Mouse (Mus musculus) MEL (cell line): ENCODE measurements at regions not wholly inside any gene's neighbourhood (a gene's known extent, or its start where the extent isn't known, plus 50 kb on each side); places are given as distances from the start of the nearest gene placed in this dataset.

Source experiments
- DNase-seq: peaks from one replicate; pipeline ENCODE4 v3.0.0; 2011; ENCODE audit warnings: low read depth, low spot score
- H3K27ac ChIP-seq: 2 replicates; pipeline ENCODE4 v1.5.1; 2012; ENCODE audit warnings: low read depth, mild to moderate bottlenecking, control low read depth, low read length, moderate library complexity; ENCODE audit not compliant: control insufficient read depth
- H3K27me3 ChIP-seq, 2 experiments: fragments of 150-350 bp in 1 of 2; sonication (generic) in 1 of 2; 2 replicates each; pipeline ENCODE4 v1.6.1; 2012; ENCODE audit warnings: low read length in 2 of 2, mild to moderate bottlenecking in 2 of 2, improper control_type of control experiment in 1 of 2, moderate library complexity in 1 of 2; ENCODE audit not compliant: insufficient read depth in 2 of 2, control insufficient read depth in 1 of 2
- H3K36me3 ChIP-seq, 2 experiments: 2 replicates each; pipeline ENCODE4 v1.6.1; 2012 to 2014; ENCODE audit warnings: low read length in 2 of 2, improper control_type of control experiment in 1 of 2, inconsistent platforms in 1 of 2, mild to moderate bottlenecking in 1 of 2; ENCODE audit not compliant: insufficient read depth in 2 of 2, control insufficient read depth in 1 of 2
- H3K4me1 ChIP-seq, 2 experiments: fragments of 150-350 bp in 1 of 2; sonication (generic) in 1 of 2; 2 replicates each; pipeline ENCODE4 v1.6.1; 2012; ENCODE audit warnings: low read length in 2 of 2, improper control_type of control experiment in 1 of 2, mild to moderate bottlenecking in 1 of 2; ENCODE audit not compliant: insufficient read depth in 2 of 2, control insufficient read depth in 1 of 2
- H3K4me3 ChIP-seq, 2 experiments: fragments of 150-350 bp in 1 of 2; sonication (generic) in 1 of 2; 2 replicates each; pipeline ENCODE4 v1.5.1; 2012; ENCODE audit warnings: low read depth in 2 of 2, low read length in 2 of 2, mild to moderate bottlenecking in 2 of 2, moderate library complexity in 2 of 2, control low read depth in 1 of 2, improper control_type of control experiment in 1 of 2; ENCODE audit not compliant: control insufficient read depth in 1 of 2, insufficient read depth in 1 of 2
- H3K79me2 ChIP-seq: 2 replicates; pipeline ENCODE4 v1.6.1; 2012; ENCODE audit warnings: mild to moderate bottlenecking, low read length, moderate library complexity; ENCODE audit not compliant: control insufficient read depth, poor library complexity, insufficient read depth
- H3K9ac ChIP-seq: 2 replicates; pipeline ENCODE4 v1.6.1; 2012; ENCODE audit warnings: low read depth, mild to moderate bottlenecking, control low read depth, low read length, moderate library complexity; ENCODE audit not compliant: control insufficient read depth, poor library complexity, severe bottlenecking
- H3K9me3 ChIP-seq: fragments of 150-350 bp; sonication (generic); replicated peaks from 2 replicates; pipeline ENCODE4 v1.6.1; 2012; ENCODE audit warnings: mild to moderate bottlenecking, low read length, improper control_type of control experiment, moderate library complexity; ENCODE audit not compliant: insufficient read depth
- CHD2 ChIP-seq: IDR thresholded peaks from 2 replicates; pipeline ENCODE4 v1.6.1; 2011; ENCODE audit warnings: low read length, improper control_type of control experiment
- CTCF ChIP-seq, 3 experiments: IDR thresholded peaks in 2 of 3; conservative IDR thresholded peaks in 1 of 3; 2 replicates each; pipeline ENCODE4 v1.5.1; 2011 to 2012; ENCODE audit warnings: low read length in 3 of 3, low read depth in 2 of 3, mild to moderate bottlenecking in 2 of 3, improper control_type of control experiment in 1 of 3, inconsistent platforms in 1 of 3, mixed read lengths in 1 of 3, moderate library complexity in 1 of 3; ENCODE audit not compliant: control insufficient read depth in 1 of 3, insufficient read depth in 1 of 3, poor library complexity in 1 of 3, severe bottlenecking in 1 of 3
- ELF1 ChIP-seq: IDR thresholded peaks from 2 replicates; pipeline ENCODE4 v1.6.1; 2014; ENCODE audit warnings: low read depth, mild to moderate bottlenecking, inconsistent platforms, low read length, improper control_type of control experiment, moderate library complexity
- EP300 ChIP-seq, 2 experiments: IDR thresholded peaks; 2 replicates each; pipeline ENCODE4 v1.6.1; 2011; ENCODE audit warnings: improper control_type of control experiment in 2 of 2, low read length in 2 of 2, low read depth in 1 of 2, mild to moderate bottlenecking in 1 of 2
- ETS1 ChIP-seq: IDR thresholded peaks from 2 replicates; pipeline ENCODE4 v1.6.1; 2012; ENCODE audit warnings: low read depth, mild to moderate bottlenecking, inconsistent platforms, low read length, improper control_type of control experiment, moderate library complexity
- HCFC1 ChIP-seq: IDR thresholded peaks from 2 replicates; pipeline ENCODE4 v1.6.1; 2012; ENCODE audit warnings: low read depth, mild to moderate bottlenecking, inconsistent platforms, low read length, improper control_type of control experiment, moderate library complexity
- MAFK ChIP-seq: IDR thresholded peaks from 2 replicates; pipeline ENCODE4 v1.6.1; 2011; ENCODE audit warnings: low read depth, mild to moderate bottlenecking, low read length, improper control_type of control experiment, borderline replicate concordance
- MAX ChIP-seq: IDR thresholded peaks from 2 replicates; pipeline ENCODE4 v1.6.1; 2011; ENCODE audit warnings: low read length, improper control_type of control experiment
- MAZ ChIP-seq: IDR thresholded peaks from 2 replicates; pipeline ENCODE4 v1.6.1; 2012; ENCODE audit warnings: low read depth, mild to moderate bottlenecking, inconsistent platforms, low read length, improper control_type of control experiment
- MEF2A ChIP-seq: IDR thresholded peaks from 2 replicates; pipeline ENCODE4 v1.6.1; 2014; ENCODE audit warnings: low read depth, mild to moderate bottlenecking, inconsistent platforms, low read length, improper control_type of control experiment; ENCODE audit not compliant: poor library complexity, insufficient replicate concordance, severe bottlenecking; ENCODE audit errors: extremely low read depth
- MYB ChIP-seq: IDR thresholded peaks from 2 replicates; pipeline ENCODE4 v1.6.1; 2011; ENCODE audit warnings: mild to moderate bottlenecking, low read depth, low read length, improper control_type of control experiment
- NELFE ChIP-seq: IDR thresholded peaks from 2 replicates; pipeline ENCODE4 v1.6.1; 2011; ENCODE audit warnings: low read depth, low read length, improper control_type of control experiment
- POLR2AphosphoS2 ChIP-seq: IDR thresholded peaks from 2 replicates; pipeline ENCODE4 v1.6.1; 2011; ENCODE audit warnings: low read length, improper control_type of control experiment
- POLR2AphosphoS5 ChIP-seq: IDR thresholded peaks from 2 replicates; pipeline ENCODE4 v1.6.1; 2012; ENCODE audit warnings: low read depth, borderline replicate concordance, mild to moderate bottlenecking, inconsistent platforms, low read length, moderate library complexity, mixed read lengths
- RAD21 ChIP-seq: IDR thresholded peaks from 2 replicates; pipeline ENCODE4 v1.6.1; 2011; ENCODE audit warnings: mild to moderate bottlenecking, low read depth, low read length, improper control_type of control experiment
- TAL1 ChIP-seq: IDR thresholded peaks from 2 replicates; pipeline ENCODE4 v1.6.1; 2012; ENCODE audit warnings: mild to moderate bottlenecking, inconsistent platforms, low read length, moderate library complexity, mixed read lengths
- TCF12 ChIP-seq: IDR thresholded peaks from 2 replicates; pipeline ENCODE4 v1.6.1; 2014; ENCODE audit warnings: low read depth, mild to moderate bottlenecking, inconsistent platforms, low read length, improper control_type of control experiment, moderate library complexity
- USF1 ChIP-seq: IDR thresholded peaks from 2 replicates; pipeline ENCODE4 v1.6.1; 2014; ENCODE audit warnings: low read depth, mild to moderate bottlenecking, inconsistent platforms, low read length, improper control_type of control experiment, moderate library complexity
- USF2 ChIP-seq, 2 experiments: IDR thresholded peaks; 2 replicates each; pipeline ENCODE4 v1.6.1; 2011 to 2012; ENCODE audit warnings: improper control_type of control experiment in 2 of 2, low read length in 2 of 2, borderline replicate concordance in 1 of 2, inconsistent platforms in 1 of 2, low read depth in 1 of 2, mild to moderate bottlenecking in 1 of 2; ENCODE audit not compliant: insufficient read depth in 1 of 2
- ZC3H11A ChIP-seq: IDR thresholded peaks from 2 replicates; pipeline ENCODE4 v1.6.1; 2012; ENCODE audit warnings: low read depth, mild to moderate bottlenecking, inconsistent platforms, low read length, improper control_type of control experiment
- ZKSCAN1 ChIP-seq: IDR thresholded peaks from 2 replicates; pipeline ENCODE4 v1.6.1; 2012; ENCODE audit warnings: low read depth, mild to moderate bottlenecking, inconsistent platforms, low read length, improper control_type of control experiment, moderate library complexity
- ZMIZ1 ChIP-seq: IDR thresholded peaks from 2 replicates; pipeline ENCODE4 v1.6.1; 2012; ENCODE audit warnings: low read depth, mild to moderate bottlenecking, inconsistent platforms, low read length, improper control_type of control experiment, moderate library complexity
- ZNF384 ChIP-seq: IDR thresholded peaks from 2 replicates; pipeline ENCODE4 v1.6.1; 2012; ENCODE audit warnings: low read depth, mild to moderate bottlenecking, inconsistent platforms, low read length, improper control_type of control experiment

DNA sequence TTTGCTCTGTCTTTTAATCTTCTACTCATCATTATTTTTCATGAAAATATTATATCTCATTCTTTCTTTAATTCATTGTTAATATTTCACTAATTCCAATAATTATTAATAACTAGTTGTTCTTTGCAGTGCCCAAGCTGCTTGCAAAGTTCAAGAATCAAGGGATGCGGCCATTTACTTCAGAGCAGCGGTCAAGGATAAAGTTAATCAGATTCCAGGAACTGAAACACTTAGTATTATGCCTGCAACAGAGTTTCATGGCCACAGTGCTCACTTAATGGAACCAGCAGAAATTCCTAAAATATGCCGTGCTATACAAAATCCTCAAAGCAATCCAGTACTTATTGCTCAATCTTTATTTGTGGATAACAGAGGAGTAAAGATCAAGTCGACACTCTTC lies 1389.7 kb upstream of the 1700008P02Rik start:
- Histone ChIP-seq H3K9ac (no peak overlapping the region), H3K9me3 (no peaks in the 10 kb centered on the region), H3K36me3 (no peaks in the 10 kb centered on the region), H3K27ac (no peak overlapping the region), H3K4me3 (no peak overlapping the region), H3K27me3 (no peaks in the 10 kb centered on the region), H3K4me1 (no peaks in the 10 kb centered on the region), H3K79me2 (no peaks in the 10 kb centered on the region)
- TF ChIP-seq USF2 (IDR thresholded peaks at IDR 0.05; ENCODE audit: borderline replicate concordance in 1 of 2, insufficient read depth in 1 of 2, low read depth in 1 of 2, low read length in 2 of 2) (no peak), ZC3H11A (no peak), ETS1 (no peak), TCF12 (no peak)
- DNase-seq: no peak

DNA sequence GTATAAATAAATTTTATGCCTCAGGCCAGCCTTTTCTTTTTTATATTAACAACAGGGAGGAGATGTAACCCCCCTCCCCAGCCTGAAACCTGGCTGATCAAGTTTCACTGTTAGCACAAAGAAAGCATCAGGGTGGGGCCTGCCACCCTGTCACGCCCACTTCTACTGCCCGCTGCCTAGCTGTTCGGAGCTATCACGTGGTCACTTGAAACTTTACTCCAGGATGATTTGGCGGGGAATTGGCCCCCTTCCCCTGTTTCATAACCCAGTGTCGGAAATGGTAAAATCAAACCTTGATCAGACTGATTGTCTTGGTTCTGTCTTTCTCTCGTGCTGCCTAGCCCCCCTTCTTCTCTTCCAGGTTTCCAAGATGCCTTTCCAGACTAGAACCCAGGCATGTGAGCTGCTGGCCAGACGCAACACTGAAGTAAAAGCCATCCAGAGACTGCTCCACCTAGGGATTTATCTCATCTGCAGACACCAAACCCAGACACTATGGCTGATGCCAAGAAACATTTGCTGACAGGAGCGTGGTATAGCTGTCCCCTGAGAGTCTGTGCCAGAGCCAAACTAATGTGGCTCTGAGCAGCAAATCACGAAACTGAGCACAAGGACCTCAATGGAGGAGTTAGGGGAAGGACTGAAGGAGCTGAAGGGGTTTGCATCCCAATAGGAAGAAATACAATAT lies 1386.6 kb upstream of the 1700008P02Rik start:
- Histone ChIP-seq H3K9me3 (no peaks in the 10 kb centered on the region), H3K9ac (no peak overlapping the region), H3K79me2 (no peaks in the 10 kb centered on the region)

DNA sequence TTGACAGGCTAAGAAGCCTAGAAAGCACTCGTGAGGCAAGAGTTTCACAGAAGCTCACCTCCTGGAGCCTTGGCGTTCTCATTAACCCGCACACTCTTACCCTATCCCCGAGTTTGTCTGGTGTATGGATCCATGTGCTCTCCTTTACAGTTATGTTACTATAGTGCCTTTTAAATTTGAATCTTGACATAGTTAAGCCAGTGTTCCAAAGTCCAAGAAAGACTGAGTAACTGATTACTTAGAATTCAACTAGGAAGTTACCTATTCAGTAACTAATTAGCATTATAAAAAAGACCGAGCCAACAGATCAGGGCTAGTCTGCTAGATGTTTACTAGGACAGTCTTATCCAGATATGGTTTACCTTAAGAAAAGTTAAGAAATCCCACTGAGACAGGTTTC lies 1386.0 kb upstream of the 1700008P02Rik start:
- no peak overlapping the region for H3K27ac ChIP-seq
- DNase-seq: no peak
- no peaks in the 10 kb centered on the region for H3K79me2 ChIP-seq
- H3K4me3 ChIP-seq: no peak overlapping the region
- no peak overlapping the region for H3K9ac ChIP-seq
- no peaks in the 10 kb centered on the region for H3K9me3 ChIP-seq
- H3K36me3 ChIP-seq: no peaks in the 10 kb centered on the region
- TF ChIP-seq ZKSCAN1: no peak
- TF ChIP-seq ZNF384: no peak
- no peak for TF ChIP-seq POLR2AphosphoS5
- no peak for TF ChIP-seq POLR2AphosphoS2
- TF ChIP-seq EP300 (IDR thresholded peaks at IDR 0.05; ENCODE audit: low read depth in 1 of 2, low read length in 2 of 2): no peak
- TF ChIP-seq NELFE: no peak
- no peak for TF ChIP-seq MAFK
- no peak for TF ChIP-seq MAZ
- TF ChIP-seq ZMIZ1: no peak
- H3K27me3 ChIP-seq: no peaks in the 10 kb centered on the region
- no peaks in the 10 kb centered on the region for H3K4me1 ChIP-seq

More for the DNA sequence above, 1386.6 kb upstream of the 1700008P02Rik start:
- Histone ChIP-seq H3K27ac (no peak overlapping the region), H3K4me3 (no peak overlapping the region), H3K27me3 (no peaks in the 10 kb centered on the region), H3K36me3 (no peaks in the 10 kb centered on the region), H3K4me1 (no peaks in the 10 kb centered on the region)
- DNase-seq: no peak
- TF ChIP-seq CHD2 (no peak), MYB (no peak), MAZ (no peak), HCFC1 (no peak), EP300 (IDR thresholded peaks at IDR 0.05; ENCODE audit: low read depth in 1 of 2, low read length in 2 of 2) (no peak), ELF1 (no peak), CTCF (IDR thresholded peaks at IDR 0.05 in 2 of 3, conservative IDR thresholded peaks at IDR 0.05 in 1 of 3; ENCODE audit: control insufficient read depth in 1 of 3, insufficient read depth in 1 of 3, low read depth in 2 of 3, low read length in 3 of 3, poor library complexity in 1 of 3, severe bottlenecking in 1 of 3) (no peak), ZNF384 (no peak), MAX (no peak), TAL1 (no peak), MEF2A (no peak), ZMIZ1 (no peak), ZC3H11A (no peak), USF1 (no peak), RAD21 (no peak), ETS1 (no peak), MAFK (no peak)
